Comparison of ENCODE assay signal across 33 mouse cellular contexts in genomic region chr11:46889093-46889492, GRCm38 (mm10).
"Had no signal": no experiment of that assay in that cellular context is flagged by ENCODE, and none has a peak within 500 bp of the region (broad histone marks: within the 10 kb centered on the region; RNA-seq: fewer than 3 reads in every experiment).

No protein-coding gene starts in this region.

- DNase-seq: left cerebral cortex, postnatal 4 days; liver; liver, embryonic 13.5 days; liver, postnatal 0 days; lung, adult 18-20 months; lung, adult 2 months; lung, embryonic 14.5 days; lung, postnatal 10 days; lung, postnatal 14 days; lung, postnatal 36 days; lung, postnatal 4 days; midbrain, embryonic 14.5 days had no signal

- H3K4me2 ChIP-seq: limb, embryonic 12.5 days; limb, embryonic 13.5 days; limb, embryonic 15.5 days; liver, embryonic 11.5 days; liver, embryonic 12.5 days; liver, embryonic 13.5 days; liver, embryonic 15.5 days; lung, embryonic 14.5 days; lung, embryonic 15.5 days; midbrain, embryonic 11.5 days; midbrain, embryonic 12.5 days; midbrain, embryonic 13.5 days; midbrain, embryonic 15.5 days; neural tube, embryonic 12.5 days; neural tube, embryonic 13.5 days had no signal

- H3K27ac ChIP-seq: limb, embryonic 10.5 days; limb, embryonic 12.5 days; limb, embryonic 13.5 days; limb, embryonic 15.5 days; liver, embryonic 12.5 days; liver, embryonic 13.5 days; liver, embryonic 14.5 days; liver, embryonic 15.5 days; lung, embryonic 15.5 days; macrophage; midbrain, embryonic 10.5 days; midbrain, embryonic 12.5 days; midbrain, embryonic 13.5 days; midbrain, embryonic 15.5 days; neural tube, embryonic 12.5 days; neural tube, embryonic 13.5 days had no signal

- ATAC-seq: liver, embryonic 12.5 days; liver, postnatal 0 days; lung, postnatal 0 days; midbrain, embryonic 13.5 days; midbrain, embryonic 15.5 days; midbrain, embryonic 16.5 days had no signal

- H3K4me3 ChIP-seq: limb, embryonic 10.5 days; limb, embryonic 12.5 days; limb, embryonic 13.5 days; limb, embryonic 15.5 days; liver, embryonic 12.5 days; liver, embryonic 13.5 days; liver, embryonic 15.5 days; lung, embryonic 15.5 days; megakaryocyte, embryonic 14.5 days; midbrain, embryonic 10.5 days; midbrain, embryonic 12.5 days; midbrain, embryonic 13.5 days; midbrain, embryonic 15.5 days; myocyte; neural tube, embryonic 12.5 days; neural tube, embryonic 13.5 days had no signal

- H3K9me3 ChIP-seq: limb, embryonic 10.5 days; limb, embryonic 12.5 days; limb, embryonic 13.5 days; limb, embryonic 15.5 days; liver, embryonic 12.5 days; liver, embryonic 13.5 days; liver, embryonic 15.5 days; lung, embryonic 15.5 days; megakaryocyte, embryonic 14.5 days; midbrain, embryonic 10.5 days; midbrain, embryonic 12.5 days; midbrain, embryonic 13.5 days; midbrain, embryonic 15.5 days; neural tube, embryonic 12.5 days; neural tube, embryonic 13.5 days had no signal

- H3K36me3 ChIP-seq: limb, embryonic 10.5 days; limb, embryonic 12.5 days; limb, embryonic 13.5 days; limb, embryonic 15.5 days; liver, embryonic 12.5 days; liver, embryonic 13.5 days; liver, embryonic 15.5 days; lung, embryonic 15.5 days; midbrain, embryonic 10.5 days; midbrain, embryonic 12.5 days; midbrain, embryonic 13.5 days; midbrain, embryonic 15.5 days; neural tube, embryonic 12.5 days; neural tube, embryonic 13.5 days had no signal

- H3K4me1 ChIP-seq: limb, embryonic 10.5 days; limb, embryonic 12.5 days; limb, embryonic 13.5 days; limb, embryonic 15.5 days; liver, embryonic 12.5 days; liver, embryonic 13.5 days; liver, embryonic 15.5 days; lung, embryonic 15.5 days; megakaryocyte, embryonic 14.5 days; midbrain, embryonic 10.5 days; midbrain, embryonic 12.5 days; midbrain, embryonic 13.5 days; midbrain, embryonic 15.5 days; neural tube, embryonic 12.5 days; neural tube, embryonic 13.5 days had no signal

- H3K27me3 ChIP-seq: limb, embryonic 12.5 days; limb, embryonic 13.5 days; limb, embryonic 15.5 days; liver, embryonic 12.5 days; liver, embryonic 13.5 days; liver, embryonic 15.5 days; lung, embryonic 15.5 days; megakaryocyte, embryonic 14.5 days; midbrain, embryonic 12.5 days; midbrain, embryonic 13.5 days; midbrain, embryonic 15.5 days; neural tube, embryonic 12.5 days; neural tube, embryonic 13.5 days had no signal

- H3K9ac ChIP-seq: limb, embryonic 12.5 days; limb, embryonic 13.5 days; limb, embryonic 15.5 days; liver, embryonic 12.5 days; liver, embryonic 13.5 days; liver, embryonic 14.5 days; liver, embryonic 15.5 days; liver, postnatal 0 days; lung, embryonic 14.5 days; lung, embryonic 15.5 days; midbrain, embryonic 12.5 days; midbrain, embryonic 13.5 days; midbrain, embryonic 15.5 days; neural tube, embryonic 12.5 days; neural tube, embryonic 13.5 days had no signal
